Mouse (Mus musculus) embryonic facial prominence, embryonic 15.5 days (tissue): ENCODE data around the gene Aldh5a1. TPM values are rescaled to one million over a fixed set of nuclear protein-coding genes. Genes with fewer than 3 reads are reported as not detected.
A peak's percentile ranks its signal among the peaks of the same experiment; 100 is the strongest.

Source experiments
- ATAC-seq: fragments of 200-750 bp; cut with Nextera tagmentation; 2 replicates; pipeline ENCODE4 v1.8.0; 2017; ENCODE audit warnings: low read depth, moderate TSS enrichment; ENCODE audit not compliant: insufficient number of reproducible peaks, low FRiP score, low TSS enrichment
- H3K27ac ChIP-seq: fragments of 300-500 bp; sonication (generic); replicated peaks from 2 replicates; pipeline ENCODE4 v1.5.1; 2015; ENCODE audit warnings: mild to moderate bottlenecking, inconsistent platforms
- H3K27me3 ChIP-seq: fragments of 300-500 bp; sonication (generic); 2 replicates; pipeline ENCODE4 v1.6.1; 2015; ENCODE audit warnings: inconsistent platforms
- H3K36me3 ChIP-seq: fragments of 300-500 bp; sonication (generic); 2 replicates; pipeline ENCODE4 v1.6.1; 2015; ENCODE audit warnings: mild to moderate bottlenecking, inconsistent platforms
- H3K4me1 ChIP-seq: fragments of 300-500 bp; sonication (generic); 2 replicates; pipeline ENCODE4 v1.6.1; 2015; ENCODE audit warnings: inconsistent platforms
- H3K4me2 ChIP-seq: fragments of 300-500 bp; sonication (generic); replicated peaks from 2 replicates; pipeline ENCODE4 v1.6.1; 2015; ENCODE audit warnings: mild to moderate bottlenecking, inconsistent platforms
- H3K4me3 ChIP-seq: fragments of 300-500 bp; sonication (generic); replicated peaks from 2 replicates; pipeline ENCODE4 v1.5.1; 2015; ENCODE audit warnings: mild to moderate bottlenecking, inconsistent platforms
- H3K9ac ChIP-seq: fragments of 300-500 bp; sonication (generic); 2 replicates; pipeline ENCODE4 v1.6.1; 2015; ENCODE audit warnings: inconsistent platforms
- H3K9me3 ChIP-seq: fragments of 300-500 bp; sonication (generic); replicated peaks from 2 replicates; pipeline ENCODE4 v1.6.1; 2016; ENCODE audit warnings: inconsistent platforms
- WGBS: fragments of 180-500 bp; shearing (Covaris S2); methylation state at CpG from one replicate; pipeline ENCODE4 v1.1.7; 2015; 5-methylcytosine and 5-hydroxymethylcytosine counted together
- polyA plus RNA-seq: library from polyadenylated mRNA; unstranded; fragments of >200 nt; fragmentation: Nextera tagmentation; extraction: Ambion mirVana; gene quantifications from 2 replicates; pipeline ENCODE4 v1.2.1, GENCODE M21; 2015

Gene Aldh5a1
- polyA plus RNA-seq, 1 experiment from 2014 or later, result 5.7 TPM

- Histone ChIP-seq H3K36me3 (no peaks in the 10 kb centered on the region), H3K4me1 (no peaks in the 10 kb centered on the region), H3K27ac (no peak overlapping the region), H3K9ac (no peak overlapping the region), H3K4me2 (no peak overlapping the region), H3K27me3 (no peaks in the 10 kb centered on the region), H3K4me3 (no peak overlapping the region), H3K9me3 (no peaks in the 10 kb centered on the region)
- 7% methylated on average over 10 of the region's 10 CpGs for WGBS
- ATAC-seq, result no peak
Observed at GRCm38 (mm10) chr13:24955500-24955899, 18.0 kb upstream of the Aldh5a1 start.

GRCm38 (mm10) chr13:24955091-24955490 is 17.6 kb upstream of the Aldh5a1 start:
- no peak for ATAC-seq
- 33% methylated on average over 11 of the region's 11 CpGs for WGBS
- H3K9ac ChIP-seq, result no peak overlapping the region

GRCm38 (mm10) chr13:24952659-24953058 is 15.2 kb upstream of the Aldh5a1 start:
- H3K9me3 ChIP-seq, result no peaks in the 10 kb centered on the region
- no peak for ATAC-seq
- H3K27me3 ChIP-seq, result no peaks in the 10 kb centered on the region
- H3K4me3 ChIP-seq, result no peak overlapping the region
- H3K9ac ChIP-seq, result no peak overlapping the region
- no peaks in the 10 kb centered on the region for H3K36me3 ChIP-seq
- H3K4me1 ChIP-seq, result no peaks in the 10 kb centered on the region
- WGBS, result 56% methylated on average over 7 of the region's 7 CpGs
- no peak overlapping the region for H3K4me2 ChIP-seq
- no peak overlapping the region for H3K27ac ChIP-seq

More at GRCm38 (mm10) chr13:24955091-24955490, 17.6 kb upstream of the Aldh5a1 start:
- Histone ChIP-seq H3K4me2 (no peak overlapping the region), H3K27ac (no peak overlapping the region), H3K4me3 (no peak overlapping the region), H3K4me1 (no peaks in the 10 kb centered on the region), H3K36me3 (no peaks in the 10 kb centered on the region), H3K9me3 (no peaks in the 10 kb centered on the region), H3K27me3 (no peaks in the 10 kb centered on the region)

- WGBS, result 85% methylated on average over 6 of the region's 6 CpGs
- no peaks in the 10 kb centered on the region for H3K9me3 ChIP-seq
- ATAC-seq, result no peak
- H3K4me1 ChIP-seq, result no peaks in the 10 kb centered on the region
- no peak overlapping the region for H3K4me3 ChIP-seq
- H3K36me3 ChIP-seq, result no peaks in the 10 kb centered on the region
- H3K27me3 ChIP-seq, result no peaks in the 10 kb centered on the region
- no peak overlapping the region for H3K9ac ChIP-seq
- H3K27ac ChIP-seq, result no peak overlapping the region
- no peak overlapping the region for H3K4me2 ChIP-seq
Observed at GRCm38 (mm10) chr13:24948870-24949269, 11.4 kb upstream of the Aldh5a1 start.

GRCm38 (mm10) chr13:24947158-24947557 is 9.7 kb upstream of the Aldh5a1 start:
- 81% methylated on average over 5 of the region's 5 CpGs for WGBS
- ATAC-seq, result no peak
- Histone ChIP-seq H3K4me3 (no peak overlapping the region), H3K9ac (no peak overlapping the region), H3K36me3 (no peaks in the 10 kb centered on the region), H3K27me3 (no peaks in the 10 kb centered on the region), H3K27ac (no peak overlapping the region), H3K4me1 (no peaks in the 10 kb centered on the region), H3K4me2 (no peak overlapping the region), H3K9me3 (no peaks in the 10 kb centered on the region)

- ATAC-seq, result no peak
- H3K27ac ChIP-seq, result no peak overlapping the region
- H3K4me1 ChIP-seq, result no peaks in the 10 kb centered on the region
Observed at GRCm38 (mm10) chr13:24945567-24945966, 8.1 kb upstream of the Aldh5a1 start.

GRCm38 (mm10) chr13:24943303-24943702 is 5.8 kb upstream of the Aldh5a1 start:
- Histone ChIP-seq H3K27ac (no peak overlapping the region), H3K4me3 (no peak overlapping the region), H3K4me1 (peaks cover 5% of the 10 kb centered on the region; the same call in 1 of the 2 replicates), H3K9me3 (no peaks in the 10 kb centered on the region), H3K4me2 (no peak overlapping the region), H3K9ac (no peak overlapping the region), H3K36me3 (no peaks in the 10 kb centered on the region), H3K27me3 (no peaks in the 10 kb centered on the region)
- no peak for ATAC-seq
- WGBS, result 74% methylated on average over 8 of the region's 8 CpGs

More at GRCm38 (mm10) chr13:24945567-24945966, 8.1 kb upstream of the Aldh5a1 start:
- no peak overlapping the region for H3K4me2 ChIP-seq
- H3K27me3 ChIP-seq, result no peaks in the 10 kb centered on the region
- H3K36me3 ChIP-seq, result no peaks in the 10 kb centered on the region
- no peak overlapping the region for H3K4me3 ChIP-seq
- WGBS, result 10% methylated on average over 4 of the region's 4 CpGs
- H3K9ac ChIP-seq, result no peak overlapping the region
- H3K9me3 ChIP-seq, result no peaks in the 10 kb centered on the region

GRCm38 (mm10) chr13:24942512-24943282 is 5.2 kb upstream of the Aldh5a1 start, which contains the start of gene Gpld1:
Gene Gpld1 (plus strand): TSS chr13:24943152.
- peaks cover 11% of the 10 kb centered on the region; the same call in 1 of the 2 replicates for H3K4me1 ChIP-seq
- no peak within 1 kb of the TSS for H3K9ac ChIP-seq
- no peak within 1 kb of the TSS for H3K4me2 ChIP-seq
- H3K36me3 ChIP-seq, result no peaks in the 10 kb centered on the region
- H3K9me3 ChIP-seq, result no peaks in the 10 kb centered on the region
- H3K4me3 ChIP-seq, result no peak within 1 kb of the TSS
- no peak for ATAC-seq
- WGBS, result 54% methylated on average over 17 of the region's 17 CpGs
- H3K27me3 ChIP-seq, result no peaks in the 10 kb centered on the region
- no peak within 1 kb of the TSS for H3K27ac ChIP-seq

GRCm38 (mm10) chr13:24939472-24939871 is 2.0 kb upstream of the Aldh5a1 start:
- WGBS, result 88% methylated on average over 9 of the region's 9 CpGs
- Histone ChIP-seq H3K9me3 (no peaks in the 10 kb centered on the region), H3K9ac (no peak overlapping the region), H3K4me3 (no peak overlapping the region), H3K4me1 (peaks cover 21% of the 10 kb centered on the region), H3K27ac (no peak overlapping the region), H3K27me3 (no peaks in the 10 kb centered on the region), H3K4me2 (no peak overlapping the region), H3K36me3 (no peaks in the 10 kb centered on the region)
- no peak for ATAC-seq

- Histone ChIP-seq H3K27ac (no peak overlapping the region), H3K9ac (no peak overlapping the region), H3K9me3 (no peaks in the 10 kb centered on the region), H3K4me3 (no peak overlapping the region), H3K4me1 (peaks cover 21% of the 10 kb centered on the region), H3K27me3 (no peaks in the 10 kb centered on the region), H3K36me3 (no peaks in the 10 kb centered on the region), H3K4me2 (no peak overlapping the region)
- no peak for ATAC-seq
- WGBS, result 34% methylated on average over 9 of the region's 9 CpGs
Observed at GRCm38 (mm10) chr13:24938683-24939082, 1.2 kb upstream of the Aldh5a1 start.

- ATAC-seq, result no peak
- Histone ChIP-seq H3K36me3 (no peaks in the 10 kb centered on the region), H3K4me3 (peak overlapping the region; percentile 86), H3K27ac (peak overlapping the region; percentile 88), H3K9me3 (no peaks in the 10 kb centered on the region), H3K9ac (peak overlapping the region; percentile 28; the same call in 1 of the 2 replicates), H3K27me3 (no peaks in the 10 kb centered on the region), H3K4me2 (peak overlapping the region; percentile 58), H3K4me1 (peaks cover 21% of the 10 kb centered on the region)
- 10% methylated on average over 12 of the region's 12 CpGs for WGBS
Observed at GRCm38 (mm10) chr13:24937839-24938166, 342 bp upstream of the Aldh5a1 start.

- H3K36me3 ChIP-seq, result no peaks in the 10 kb centered on the region
- 0 out of 2 replicates have a peak, but pooled peaks have one; percentile 44 for ATAC-seq
- H3K4me2 ChIP-seq, result peak overlapping the region; percentile 58
- H3K4me3 ChIP-seq, result peak overlapping the region; percentile 86
- H3K27me3 ChIP-seq, result no peaks in the 10 kb centered on the region
- no peaks in the 10 kb centered on the region for H3K9me3 ChIP-seq
- WGBS, result 32% methylated on average over 5 of the region's 5 CpGs
- peak overlapping the region; percentile 88; the same call in 1 of the 2 replicates for H3K27ac ChIP-seq
- peaks cover 21% of the 10 kb centered on the region for H3K4me1 ChIP-seq
- H3K9ac ChIP-seq, result peak overlapping the region; percentile 85; the same call in 1 of the 2 replicates
Observed at GRCm38 (mm10) chr13:24936772-24937107, 721 bp downstream of the Aldh5a1 start.
